ENCODE assay signal across 27 mouse cellular contexts in the genomic region with DNA sequence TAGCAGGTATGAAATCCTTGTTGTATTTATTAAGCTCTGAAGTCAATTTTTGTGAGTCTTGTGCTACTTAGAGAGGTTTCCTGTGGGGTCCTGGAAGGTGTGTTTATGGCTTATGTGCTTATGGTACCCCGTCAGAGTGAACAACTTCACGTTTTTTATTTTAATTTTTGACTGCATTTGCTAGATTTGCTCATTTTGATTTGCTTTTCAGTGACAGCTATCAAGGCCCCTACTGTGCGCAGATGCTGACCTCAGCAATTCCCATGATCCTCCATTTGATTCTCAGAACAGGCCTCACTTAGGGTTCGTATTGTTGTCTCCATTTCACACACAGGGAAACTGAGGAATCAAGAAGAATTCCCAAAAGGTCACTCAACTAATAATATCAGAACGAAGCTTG.
"Had no signal": no experiment of that assay in that cellular context is flagged by ENCODE, and none has a peak within 500 bp of the region (broad histone marks: within the 10 kb centered on the region; RNA-seq: fewer than 3 reads in every experiment).

No protein-coding gene starts in this region.

- H3K9me3 ChIP-seq: heart, embryonic 13.5 days; heart, embryonic 15.5 days; hindbrain, embryonic 13.5 days; hindbrain, embryonic 15.5 days; kidney, embryonic 15.5 days; limb, embryonic 13.5 days; limb, embryonic 15.5 days; liver, embryonic 12.5 days had no signal

- H3K36me3 ChIP-seq: heart, embryonic 13.5 days; heart, embryonic 15.5 days; hindbrain, embryonic 13.5 days; hindbrain, embryonic 15.5 days; kidney, embryonic 15.5 days; limb, embryonic 13.5 days; limb, embryonic 15.5 days; liver, embryonic 12.5 days had no signal

- H3K27ac ChIP-seq: heart, embryonic 13.5 days; heart, embryonic 15.5 days; hindbrain, embryonic 13.5 days; hindbrain, embryonic 15.5 days; hindbrain, postnatal 0 days; kidney, embryonic 15.5 days; kidney, postnatal 0 days; layer of hippocampus, adult 2 months; left cerebral cortex, adult 2 months; limb, embryonic 13.5 days; limb, embryonic 15.5 days; liver, embryonic 12.5 days; liver, embryonic 14.5 days had no signal

- H3K27me3 ChIP-seq: heart, embryonic 13.5 days; heart, embryonic 15.5 days; hindbrain, embryonic 13.5 days; hindbrain, embryonic 15.5 days; kidney, embryonic 15.5 days; limb, embryonic 13.5 days; limb, embryonic 15.5 days; liver, embryonic 12.5 days had no signal

- H3K4me1 ChIP-seq: heart, embryonic 15.5 days; limb, embryonic 15.5 days had no signal

- H3K4me2 ChIP-seq: heart, embryonic 11.5 days; heart, embryonic 13.5 days; heart, embryonic 15.5 days; hindbrain, embryonic 13.5 days; hindbrain, embryonic 15.5 days; kidney, embryonic 15.5 days; limb, embryonic 13.5 days; limb, embryonic 15.5 days; liver, embryonic 12.5 days had no signal

- ATAC-seq: hindbrain, postnatal 0 days; intestine, embryonic 16.5 days; liver, embryonic 12.5 days had no signal

- H3K9ac ChIP-seq: heart, embryonic 13.5 days; heart, embryonic 15.5 days; hindbrain, embryonic 13.5 days; hindbrain, embryonic 15.5 days; kidney, embryonic 15.5 days; limb, embryonic 13.5 days; limb, embryonic 15.5 days; liver, embryonic 12.5 days; liver, embryonic 14.5 days had no signal

- DNase-seq: gastrocnemius, postnatal 14 days; gastrocnemius, postnatal 36 days; heart, adult 11 months; heart, adult 2 months; heart, postnatal 14 days; heart, postnatal 36 days; kidney, adult 11 months; kidney, adult 2 months; kidney, adult 9 months; kidney, postnatal 25 days; kidney, postnatal 4 days; left cerebral cortex, postnatal 4 days had no signal

- H3K4me3 ChIP-seq: heart, adult 2 months; heart, embryonic 13.5 days; heart, embryonic 15.5 days; hindbrain, embryonic 13.5 days; hindbrain, embryonic 15.5 days; kidney, embryonic 15.5 days; layer of hippocampus, adult 2 months; left cerebral cortex, adult 2 months; limb, embryonic 13.5 days; limb, embryonic 15.5 days; liver, embryonic 12.5 days had no signal
